Mouse (Mus musculus) layer of hippocampus, adult 2 months (tissue): Measurements from ENCODE around the gene Guk1. TPM values are rescaled to one million over a fixed set of nuclear protein-coding genes. Genes with fewer than 3 reads are reported as not detected.
A peak's percentile ranks its signal among the peaks of the same experiment; 100 is the strongest.

Experiments used
- DNase-seq, 2 experiments: peaks; one replicate each; pipeline ENCODE4 v3.0.0; 2022; ENCODE audit warnings: low spot score in 2 of 2
- H3K27ac ChIP-seq: fragments of 200-600 bp; 2 replicates; pipeline ENCODE4 v1.8.1; 2022
- H3K4me3 ChIP-seq: fragments of 200-600 bp; 2 replicates; pipeline ENCODE4 v1.8.1; 2022; ENCODE audit warnings: mild to moderate bottlenecking
- CTCF ChIP-seq: fragments of 200-600 bp; conservative IDR thresholded peaks from 2 replicates; pipeline ENCODE4 v1.8.1; 2022; ENCODE audit warnings: antibody characterized with exemption, mild to moderate bottlenecking, moderate library complexity
- total RNA-seq, 2 experiments: library from RNA; stranded (reverse); gene quantifications; 2 replicates each; pipeline ENCODE4 v1.2.3; 2021

The Guk1 gene
- total RNA-seq, 2 experiments from 2014 or later = 134 to 136 TPM

DNA sequence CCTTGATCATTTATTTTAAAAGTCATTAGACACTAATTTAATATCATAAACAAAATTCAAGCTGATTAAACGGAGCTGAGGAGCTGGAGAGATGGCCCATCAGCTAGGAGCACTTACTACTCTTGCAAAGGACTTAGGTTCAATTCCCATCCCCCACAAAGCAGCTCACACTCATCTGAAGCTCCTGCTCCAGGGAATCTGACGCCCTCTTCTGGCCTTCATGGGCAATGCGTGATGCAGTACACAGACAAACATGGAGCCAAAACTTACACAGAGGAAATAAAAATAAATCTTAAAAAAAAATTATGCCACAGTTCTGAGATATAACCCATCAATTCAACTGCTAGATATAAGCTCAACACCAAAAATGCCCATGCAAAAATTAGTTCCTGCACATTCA is 40.3 kb downstream of the Guk1 start:
- no peak for DNase-seq
- Histone ChIP-seq H3K27ac (no peak overlapping the region), H3K4me3 (no peak overlapping the region)
- TF ChIP-seq CTCF = peak; percentile 54

DNA sequence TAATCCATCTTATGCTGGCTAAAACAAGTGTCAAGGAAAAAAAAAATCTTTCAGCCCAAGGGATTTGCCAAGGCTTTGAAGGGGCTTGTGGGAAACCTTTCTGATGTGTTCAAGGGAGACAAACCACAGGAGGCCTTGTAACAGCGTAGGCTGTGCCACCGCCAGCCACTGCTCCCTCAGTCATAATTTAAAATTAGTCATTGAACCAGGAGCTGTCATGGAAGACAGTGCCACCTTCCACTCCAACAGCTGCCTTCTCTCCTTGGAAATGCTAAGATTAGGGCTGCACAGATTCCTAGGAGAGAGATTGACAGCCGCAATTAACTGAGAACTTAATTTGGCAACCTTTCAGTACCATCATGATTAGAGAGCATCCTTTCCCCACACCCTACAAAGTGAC is 42.7 kb downstream of the Guk1 start:
- no peak for TF ChIP-seq CTCF
- H3K27ac ChIP-seq = no peak overlapping the region
- no peak for DNase-seq
- H3K4me3 ChIP-seq = no peak overlapping the region

DNA sequence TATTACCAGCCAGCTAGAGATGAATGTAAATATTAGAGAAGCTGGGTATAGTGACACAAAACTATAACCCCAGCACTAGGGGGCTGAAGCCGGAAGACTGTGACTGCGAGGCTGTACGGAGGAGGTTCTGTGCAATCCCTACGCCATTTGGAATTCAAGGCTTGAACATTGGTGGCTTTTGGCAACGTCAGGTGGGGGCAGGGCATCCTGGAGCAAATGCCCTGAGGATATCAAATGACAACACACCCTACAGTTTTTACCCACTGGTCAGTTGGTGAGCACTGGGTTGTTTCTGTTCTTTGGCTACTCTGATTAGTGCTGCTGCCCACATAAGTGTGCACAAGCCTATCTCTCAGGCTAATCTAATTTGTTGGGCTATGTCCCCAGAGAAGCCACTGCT is 49.0 kb downstream of the Guk1 start:
- Histone ChIP-seq H3K4me3 (no peak overlapping the region), H3K27ac (no peak overlapping the region)
- no peak for TF ChIP-seq CTCF

DNA sequence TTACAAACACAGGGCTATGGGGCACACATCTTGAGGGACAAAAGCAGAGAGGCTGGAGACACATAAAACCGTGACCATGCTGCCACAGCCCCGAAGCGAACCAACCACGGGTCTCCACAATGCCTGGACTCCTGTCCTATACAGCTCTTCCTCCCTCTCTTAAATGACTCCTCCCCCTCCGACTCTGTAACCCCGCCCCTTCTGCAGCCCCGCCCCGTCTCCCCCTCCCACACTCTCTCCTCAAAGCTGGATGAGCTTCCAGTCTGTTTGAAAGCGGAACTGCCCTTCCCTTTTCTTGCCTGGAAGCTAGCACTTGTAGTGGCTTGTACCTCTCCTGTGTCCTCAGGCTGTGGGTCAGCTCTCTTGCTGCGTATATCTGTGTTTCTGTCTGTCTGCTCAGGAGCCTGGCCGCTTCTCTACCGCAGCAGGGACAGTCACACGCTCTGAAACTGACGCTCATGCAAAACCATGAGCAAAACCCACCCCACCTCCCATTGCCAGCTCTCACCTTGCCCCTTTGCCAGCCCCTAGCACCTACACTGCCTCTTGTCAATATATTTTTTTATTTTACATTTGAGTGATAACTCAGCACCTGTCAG is 50.1 kb downstream of the Guk1 start:
- H3K27ac ChIP-seq = no peak overlapping the region
- no peak for TF ChIP-seq CTCF
- no peak overlapping the region for H3K4me3 ChIP-seq
- no peak for DNase-seq

More for the DNA sequence above, 49.0 kb downstream of the Guk1 start:
- DNase-seq = no peak

DNA sequence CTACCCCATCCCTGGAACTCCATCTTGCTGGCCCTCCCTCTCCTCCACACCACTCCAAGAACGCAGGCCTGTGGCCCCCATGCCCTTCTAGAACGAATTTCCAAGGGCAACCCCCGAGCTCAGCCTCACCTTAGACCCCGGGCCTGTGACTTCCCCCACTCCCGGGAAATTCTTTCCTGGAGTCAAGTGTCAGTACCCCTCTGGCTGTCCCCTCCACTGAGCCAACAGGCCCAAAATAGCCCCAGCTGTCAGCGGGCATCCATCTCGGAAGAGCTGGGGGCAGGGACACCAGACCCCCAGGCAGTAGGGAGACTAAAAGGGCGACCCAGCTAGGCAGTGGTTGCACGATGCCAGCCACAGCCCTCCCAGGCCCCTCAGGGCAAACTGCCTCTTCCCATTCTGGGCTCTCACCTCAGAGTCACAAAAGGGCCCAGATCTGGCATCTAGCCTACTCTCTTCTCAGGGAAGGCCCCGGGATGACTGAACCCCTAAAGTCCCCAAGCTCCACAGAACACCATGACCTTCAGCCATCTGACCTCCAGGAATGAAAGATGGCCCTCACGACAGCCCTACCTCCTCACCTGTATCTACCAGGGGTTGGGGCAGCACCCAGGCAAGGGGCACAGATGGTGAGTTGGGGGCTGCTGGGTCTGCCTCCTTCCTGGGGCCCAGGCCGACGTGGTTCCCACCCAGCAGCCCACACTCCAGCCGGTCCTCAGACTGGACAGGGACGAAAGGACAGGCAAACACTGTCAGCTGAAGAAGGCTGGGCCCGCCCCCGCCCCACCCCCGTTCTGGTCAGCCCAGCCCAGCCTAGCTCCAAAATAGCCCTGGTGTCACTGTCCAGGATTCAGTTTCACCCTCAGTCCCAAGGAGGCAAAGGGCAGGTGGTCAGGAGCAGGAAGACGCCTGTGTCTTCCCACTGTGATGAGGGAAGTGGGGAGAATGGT is 53.2 kb downstream of the Guk1 start:
- no peak for TF ChIP-seq CTCF
- no peak for DNase-seq
- Histone ChIP-seq H3K27ac (no peak overlapping the region), H3K4me3 (no peak overlapping the region)

DNA sequence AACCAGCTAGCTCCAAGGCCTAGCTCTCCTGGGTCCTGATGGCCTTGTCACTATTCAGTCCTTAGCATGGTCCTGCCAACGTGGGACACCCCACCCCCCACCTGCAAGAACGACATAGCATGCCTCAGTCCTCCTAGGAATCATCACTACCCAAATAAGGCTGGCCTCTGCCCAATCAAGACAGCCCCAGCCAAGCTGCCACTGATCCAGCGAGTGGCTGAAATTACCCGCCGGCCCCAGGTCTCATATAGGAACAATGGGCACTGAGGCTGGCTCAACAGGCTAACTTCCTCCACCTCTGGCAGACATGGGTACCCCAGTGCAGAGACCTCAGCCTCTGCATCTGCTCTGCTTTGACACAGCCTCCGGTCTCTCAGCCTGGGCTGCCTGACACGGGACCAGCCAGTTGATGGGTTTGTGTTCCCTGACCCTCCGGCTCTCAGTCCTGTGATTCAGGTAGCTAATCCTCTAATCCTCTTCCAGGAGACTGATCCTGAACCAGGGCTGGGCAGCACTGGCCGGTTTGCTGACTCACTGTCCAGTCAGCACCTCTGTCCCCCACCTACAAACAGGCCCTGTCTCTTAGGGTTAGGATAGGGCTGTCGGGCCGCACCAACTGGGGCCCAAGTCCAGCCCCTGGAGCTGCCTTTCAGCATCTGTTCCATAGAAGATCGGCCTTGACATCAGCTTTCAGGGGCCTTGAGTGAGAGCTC is 54.9 kb downstream of the Guk1 start:
- DNase-seq = no peak
- no peak for TF ChIP-seq CTCF
- no peak overlapping the region for H3K4me3 ChIP-seq
- H3K27ac ChIP-seq = no peak overlapping the region

DNA sequence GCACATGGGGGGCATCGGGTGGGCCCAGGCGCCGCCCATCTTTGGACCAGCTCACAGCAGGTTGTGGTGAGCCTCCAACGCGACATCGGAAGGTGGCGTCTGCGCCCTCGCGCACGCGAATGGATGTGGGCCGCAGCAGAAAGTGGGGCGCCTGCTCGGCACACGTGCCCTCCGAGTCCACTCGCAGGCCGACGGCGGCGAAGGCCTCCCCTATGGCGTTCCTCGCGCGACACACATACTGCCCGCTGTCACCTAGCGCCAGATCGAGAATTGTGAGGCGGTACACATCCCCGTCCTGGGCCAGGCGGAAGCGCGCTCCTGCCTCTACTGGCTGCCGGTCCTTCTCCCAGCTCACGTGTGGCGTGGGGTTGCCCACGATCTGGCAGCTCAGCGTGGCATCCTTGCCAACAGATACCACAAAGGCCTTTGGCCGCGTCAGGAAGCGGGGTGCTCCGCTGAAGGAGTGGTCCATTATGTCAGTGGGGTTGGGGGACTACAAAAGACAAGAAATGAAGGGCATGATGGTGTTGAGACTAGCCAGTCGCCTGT is 56.0 kb downstream of the Guk1 start, which contains the start of gene Obscn:
TSS of gene Obscn (minus strand) at position 499 of the 549 bp plus-strand sequence.
- peak within 1 kb of the TSS; percentile 33; the same call in 1 of the 2 replicates for H3K4me3 ChIP-seq
- DNase-seq = no peak
- no peak within 1 kb of the TSS for H3K27ac ChIP-seq
- no peak for TF ChIP-seq CTCF

DNA sequence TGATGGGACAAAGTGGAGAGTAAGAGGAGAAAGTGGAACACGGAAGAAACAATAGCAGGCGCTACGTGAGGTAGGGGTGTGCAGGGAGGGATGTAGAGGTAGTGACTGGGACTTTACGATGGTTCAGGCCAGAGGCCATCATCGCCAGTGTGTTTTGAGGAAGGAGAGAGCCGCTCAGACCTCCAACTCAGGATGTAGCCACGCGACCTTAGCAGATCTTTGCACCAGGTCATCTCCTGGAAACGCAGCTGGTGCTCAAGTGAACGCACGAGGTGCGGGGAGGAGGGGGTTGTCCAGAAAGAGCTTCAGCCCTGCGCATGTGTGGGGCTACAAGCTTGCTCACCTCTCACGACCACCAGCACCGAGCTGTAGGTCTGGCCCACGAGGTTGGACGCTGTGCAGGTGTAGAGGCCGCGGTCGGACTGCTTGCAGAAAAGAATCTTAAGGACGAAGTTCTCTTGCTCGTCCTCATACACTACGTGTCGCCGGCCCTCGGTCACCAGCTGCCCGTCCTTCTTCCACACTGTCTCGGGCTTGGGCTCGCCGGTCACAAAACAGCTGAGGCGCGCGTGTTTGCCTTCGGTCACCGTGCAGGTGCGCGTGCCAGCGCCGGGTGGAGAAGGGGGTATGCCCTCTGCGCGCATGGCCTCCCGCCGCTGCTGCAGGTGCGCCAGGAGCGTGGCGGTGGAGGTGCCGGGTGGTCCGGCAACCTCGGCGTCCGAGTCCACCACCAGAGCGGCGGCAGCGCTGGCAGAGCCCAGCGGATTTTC is 56.8 kb downstream of the Guk1 start:
- H3K27ac ChIP-seq = no peak overlapping the region
- TF ChIP-seq CTCF = no peak
- peak overlapping the region; percentile 33; the same call in 1 of the 2 replicates for H3K4me3 ChIP-seq
- no peak for DNase-seq

DNA sequence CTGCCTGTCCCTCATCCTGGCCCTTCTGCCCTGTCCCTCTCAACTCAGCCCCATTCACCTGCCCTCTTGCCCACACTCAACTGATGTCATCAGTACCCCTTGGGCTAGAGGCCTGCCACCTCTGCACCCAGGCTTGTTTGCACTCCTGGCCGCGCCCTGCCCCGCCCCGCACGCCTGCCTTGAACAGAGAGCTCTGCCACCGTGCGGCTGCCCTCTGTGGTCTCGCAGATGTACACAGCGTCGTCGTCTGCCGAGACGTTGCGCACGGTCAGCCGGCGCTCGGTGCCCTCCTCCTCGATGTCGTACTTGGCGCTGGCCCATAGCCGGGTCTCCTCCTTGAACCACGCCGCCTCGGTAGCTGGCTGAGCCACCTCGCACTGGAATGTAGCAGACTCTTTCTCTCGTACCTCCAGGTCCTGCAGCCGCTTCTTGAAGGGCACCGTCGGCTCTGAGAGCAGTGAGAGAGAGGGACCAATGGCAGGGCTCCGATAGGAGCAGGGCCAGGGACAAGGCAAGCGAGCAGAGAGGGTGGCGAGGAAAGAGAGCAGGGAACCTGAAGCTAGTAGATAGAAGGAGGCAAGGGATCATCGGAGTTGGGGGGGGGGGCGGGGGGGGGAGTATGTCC is 57.5 kb downstream of the Guk1 start:
- H3K4me3 ChIP-seq = no peak overlapping the region
- no peak for DNase-seq
- no peak overlapping the region for H3K27ac ChIP-seq
- peak; percentile 16; the same call in 1 of the 2 replicates for TF ChIP-seq CTCF

Other genes starting within 250 kb of the Guk1 start
- gene Hist3h2ba, start 243.3 kb downstream of the Guk1 start, total RNA-seq = 100 to 1,000 TPM in 1 of 2 experiments, 10 to 100 TPM in 1; 91.3 to 103 TPM
- 10 to 100 TPM; 66.0 to 69.3 TPM for gene Hist3h2a, start 237.5 kb downstream of the Guk1 start, total RNA-seq
- gene Trim17, start 237.5 kb downstream of the Guk1 start, total RNA-seq = 1 to 10 TPM; 5.3 to 6.5 TPM
- gene Trim11, start 214.1 kb downstream of the Guk1 start, total RNA-seq = 10 to 100 TPM; 32.5 to 35.5 TPM
- gene Obscn, start 55.8 kb downstream of the Guk1 start, total RNA-seq = 1 to 10 TPM; 1.2 to 1.5 TPM
- gene Iba57, start 28.5 kb downstream of the Guk1 start, total RNA-seq = 1 to 10 TPM; 7.8 to 8.7 TPM
- 10 to 100 TPM; 10.2 to 10.8 TPM for gene Gjc2, start 9.0 kb downstream of the Guk1 start, total RNA-seq
- 10 to 100 TPM; 37.3 to 39.3 TPM for gene Mrpl55, start 10.3 kb upstream of the Guk1 start, total RNA-seq
- gene 2310033P09Rik, start 16.1 kb upstream of the Guk1 start, total RNA-seq = 10 to 100 TPM; 21.6 to 22.3 TPM
- 100 to 1,000 TPM; 498 to 523 TPM for gene Arf1, start 36.1 kb upstream of the Guk1 start, total RNA-seq
- under 1 TPM in 1 of 2 experiments, not detected in 1; 0.13 TPM for gene Wnt3a, start 98.5 kb upstream of the Guk1 start, total RNA-seq
- 1 to 10 TPM; 3.8 TPM for gene Wnt9a, start 114.7 kb upstream of the Guk1 start, total RNA-seq
- gene Prss38, start 183.4 kb upstream of the Guk1 start, total RNA-seq = not detected